Mouse (Mus musculus): Measurements from ENCODE around the gene Lrmp.

DNA sequence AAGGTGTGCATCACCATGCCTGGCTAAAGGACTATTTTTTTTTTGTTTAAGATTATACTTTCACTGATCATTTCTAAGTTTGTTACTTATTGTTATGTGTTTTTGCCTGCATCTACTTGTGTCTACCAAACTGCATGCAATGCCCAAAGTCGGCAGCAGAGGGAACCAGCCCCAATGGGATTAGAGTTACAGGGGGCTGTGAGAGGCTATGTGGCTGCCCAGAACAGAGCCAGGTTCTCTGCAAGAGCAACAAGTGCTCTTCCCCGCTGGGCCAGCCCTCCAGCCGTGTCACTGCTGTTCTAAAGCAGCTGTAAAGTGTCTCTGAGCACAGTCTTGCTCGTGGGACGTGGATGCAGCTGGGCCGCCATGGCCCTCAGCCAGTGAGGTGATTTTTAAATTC, 64.2 kb downstream of the Lrmp start:
- TF ChIP-seq CTCF (IDR thresholded peaks at IDR 0.05; ENCODE audit: borderline replicate concordance, control insufficient read depth, extremely low read depth, insufficient read depth, low read length, poor library complexity) (0 out of 2 replicates have a peak, but pooled peaks have one; percentile 66), POLR2A (IDR thresholded peaks at IDR 0.05; ENCODE audit: control insufficient read depth, extremely low read depth, insufficient read depth, low read length, poor library complexity) (no peak)

All from thymus, adult 2 months (tissue).